In genomic region chr10:61451931-61452617, GRCm38 (mm10) we compare ENCODE assay signal across 8 mouse cellular contexts. TPM values are rescaled to one million over a fixed set of nuclear protein-coding genes. Genes with fewer than 3 reads are reported as not detected.
DNase-seq lines count a peak whose midpoint lies in the region; ATAC-seq and TF ChIP-seq lines count a peak whose summit lies in the region.

No protein-coding gene starts in this region.

- DNase-seq in layer of hippocampus, adult 11-12 months (ENCODE audit: low spot score): peak; percentile 58
- no peak for DNase-seq in layer of hippocampus, adult 9-10 months (ENCODE audit: low spot score)
- peak; percentile 59 for DNase-seq in embryonic facial prominence, embryonic 10.5 days (ENCODE audit: low spot score)
- peak; percentile 47 to 55 for DNase-seq in heart, adult 18-20 months
- DNase-seq in kidney, adult 2 months: peak; percentile 49
- peak; percentile 63 for DNase-seq in liver
- DNase-seq in spleen, postnatal 14 days (ENCODE audit: low spot score in 2 of 2): peak; percentile 20 to 48

- peak overlapping the region; percentile 85 for H3K4me3 ChIP-seq in embryonic facial prominence, embryonic 10.5 days
- peak overlapping the region; percentile 97 for H3K4me3 ChIP-seq in kidney, adult 2 months (ENCODE audit: insufficient read depth, low read depth, low read length)
- peak overlapping the region; percentile 98 for H3K4me3 ChIP-seq in midbrain, embryonic 15.5 days

- H3K27me3 ChIP-seq in embryonic facial prominence, embryonic 10.5 days (replicated peaks; ENCODE audit: low read depth, poor library complexity, severe bottlenecking): no peaks in the 10 kb centered on the region
- H3K27me3 ChIP-seq in kidney, adult 2 months (replicated peaks; ENCODE audit: control insufficient read depth, insufficient read depth, low read length): no peaks in the 10 kb centered on the region
- H3K27me3 ChIP-seq in midbrain, embryonic 15.5 days (replicated peaks): no peaks in the 10 kb centered on the region

- H3K9me3 ChIP-seq in embryonic facial prominence, embryonic 10.5 days: no peaks in the 10 kb centered on the region
- no peaks in the 10 kb centered on the region for H3K9me3 ChIP-seq in midbrain, embryonic 15.5 days

- under 1% methylated on average over 62 of the region's 62 CpGs for WGBS in embryonic facial prominence, embryonic 10.5 days
- WGBS in kidney, adult 2 months: under 1% methylated on average over 43 of the region's 62 CpGs
- under 1% methylated on average over 49 of the region's 62 CpGs for WGBS in midbrain, embryonic 15.5 days

- H3K4me2 ChIP-seq in midbrain, embryonic 15.5 days: peak overlapping the region; percentile 78

- peak overlapping the region; percentile 75 for H3K9ac ChIP-seq in midbrain, embryonic 15.5 days

- TF ChIP-seq CTCF in kidney, adult 2 months (conservative IDR thresholded peaks at IDR 0.05; ENCODE audit: insufficient read depth, insufficient read length, low read depth, low read length): no peak

- H3K36me3 ChIP-seq in embryonic facial prominence, embryonic 10.5 days (replicated peaks): peaks cover 37% of the 10 kb centered on the region
- no peaks in the 10 kb centered on the region for H3K36me3 ChIP-seq in kidney, adult 2 months (ENCODE audit: control insufficient read depth, insufficient read depth, low read length)
- H3K36me3 ChIP-seq in midbrain, embryonic 15.5 days (replicated peaks): no peaks in the 10 kb centered on the region

- TF ChIP-seq POLR2A in kidney, adult 2 months (IDR thresholded peaks at IDR 0.05; ENCODE audit: low read depth, low read length): no peak

- peak; percentile 65 for ATAC-seq in midbrain, embryonic 15.5 days (replicated peaks)

- peak overlapping the region; percentile 94 for H3K27ac ChIP-seq in embryonic facial prominence, embryonic 10.5 days (replicated peaks)
- peak overlapping the region; percentile 75 for H3K27ac ChIP-seq in kidney, adult 2 months (ENCODE audit: insufficient read depth, low read depth, low read length)
- peak overlapping the region; percentile 78 for H3K27ac ChIP-seq in midbrain, embryonic 15.5 days

- H3K4me1 ChIP-seq in embryonic facial prominence, embryonic 10.5 days: peaks cover 41% of the 10 kb centered on the region
- peaks cover 34% of the 10 kb centered on the region for H3K4me1 ChIP-seq in kidney, adult 2 months (ENCODE audit: control insufficient read depth, insufficient read depth, low read length)
- H3K4me1 ChIP-seq in midbrain, embryonic 15.5 days: peaks cover 44% of the 10 kb centered on the region

RNA-seq across cellular contexts. Expression of gene Eif4ebp2, which starts 0.4 kb away (rescaled TPM):
- 80.9 and 86.6 TPM in 2 replicates for polyA plus RNA-seq in embryonic facial prominence, embryonic 10.5 days (2016; fragmentation: Nextera tagmentation; extraction: Ambion mirVana)
- 10 to 100 TPM; 63.9 to 82.2 TPM for total RNA-seq in heart, adult 18-20 months (2021)
- polyA plus RNA-seq in kidney, adult 2 months (2012; rRNA removed): 127 and 128 TPM in 2 replicates
- 65.8 and 71.3 TPM in 2 replicates for polyA plus RNA-seq in midbrain, embryonic 15.5 days (2015; fragmentation: Nextera tagmentation; extraction: Ambion mirVana)

RNA-seq across cellular contexts. Expression of gene Lrrc20, which starts 23.5 kb away (rescaled TPM):
- 9.8 and 13.0 TPM in 2 replicates for polyA plus RNA-seq in embryonic facial prominence, embryonic 10.5 days (2016; fragmentation: Nextera tagmentation; extraction: Ambion mirVana)
- 10 to 100 TPM; 32.8 to 39.8 TPM for total RNA-seq in heart, adult 18-20 months (2021)
- 4.0 and 4.6 TPM in 2 replicates for polyA plus RNA-seq in kidney, adult 2 months (2012; rRNA removed)
- 18.1 TPM in 2 replicates for polyA plus RNA-seq in midbrain, embryonic 15.5 days (2015; fragmentation: Nextera tagmentation; extraction: Ambion mirVana)

RNA-seq across cellular contexts. Expression of gene Nodal, which starts 34.3 kb away (rescaled TPM):
- 0.16 TPM in 1 of 2 replicates, not detected in the other for polyA plus RNA-seq in embryonic facial prominence, embryonic 10.5 days (2016; fragmentation: Nextera tagmentation; extraction: Ambion mirVana)
- not detected for total RNA-seq in heart, adult 18-20 months (2021)
- polyA plus RNA-seq in kidney, adult 2 months (2012; rRNA removed): 0.06 and 0.12 TPM in 2 replicates
- polyA plus RNA-seq in midbrain, embryonic 15.5 days (2015; fragmentation: Nextera tagmentation; extraction: Ambion mirVana): 0.10 and 0.28 TPM in 2 replicates
